Mouse (Mus musculus) monocyte, adult 59 days (primary cell): Measurements from ENCODE around the gene Adora2a. TPM values are rescaled to one million over a fixed set of nuclear protein-coding genes. Genes with fewer than 3 reads are reported as not detected.

ENCODE experiments used
- total RNA-seq, 2 experiments: library from RNA; stranded (reverse); gene quantifications; one replicate each; pipeline ENCODE4 v1.2.4; 2023

The Adora2a gene
- total RNA-seq, result 10 to 100 TPM; 17.3 to 18.8 TPM

GRCm38 (mm10) chr10:75316872-75316907 lies at the start of gene Adora2a:
Adora2a (plus strand) TSS chr10:75316877.

Other genes with a start within 250 kb of the Adora2a start
- gene Specc1l, start 104.8 kb upstream of the Adora2a start, total RNA-seq, result 10 to 100 TPM; 55.3 to 58.7 TPM
- gene Upb1, start 84.2 kb downstream of the Adora2a start, total RNA-seq, result 1 to 10 TPM in 1 of 2 experiments, under 1 TPM in 1; 0.71 to 6.4 TPM
- gene Snrpd3, start 200.7 kb downstream of the Adora2a start, total RNA-seq, result 10 to 100 TPM; 50.3 to 54.4 TPM
- gene Gucd1, start 201.1 kb downstream of the Adora2a start, total RNA-seq, result 10 to 100 TPM; 52.9 to 55.2 TPM
- gene Lrrc75b, start 243.5 kb downstream of the Adora2a start, total RNA-seq, result not detected
- gene Ggt1, start 244.7 kb downstream of the Adora2a start, total RNA-seq, result under 1 TPM in 1 of 2 experiments, not detected in 1; 0.89 TPM